Mouse (Mus musculus) telencephalon, adult 2 months (tissue): ENCODE measurements around the gene Myo16.

Source experiments
- DNase-seq: peaks from one replicate; pipeline ENCODE4 v3.0.0-alpha.2; 2011; ENCODE audit warnings: low read depth, low spot score

Myo16 gene

GRCm38 (mm10) chr8:10303992-10304391 lies 150.3 kb downstream of the Myo16 start:
- DNase-seq: no peak

GRCm38 (mm10) chr8:10304721-10305120 lies 151.0 kb downstream of the Myo16 start:
- no peak for DNase-seq

- DNase-seq: no peak
These were observed 153.6 kb downstream of the Myo16 start for GRCm38 (mm10) chr8:10307345-10307744.

DNA sequence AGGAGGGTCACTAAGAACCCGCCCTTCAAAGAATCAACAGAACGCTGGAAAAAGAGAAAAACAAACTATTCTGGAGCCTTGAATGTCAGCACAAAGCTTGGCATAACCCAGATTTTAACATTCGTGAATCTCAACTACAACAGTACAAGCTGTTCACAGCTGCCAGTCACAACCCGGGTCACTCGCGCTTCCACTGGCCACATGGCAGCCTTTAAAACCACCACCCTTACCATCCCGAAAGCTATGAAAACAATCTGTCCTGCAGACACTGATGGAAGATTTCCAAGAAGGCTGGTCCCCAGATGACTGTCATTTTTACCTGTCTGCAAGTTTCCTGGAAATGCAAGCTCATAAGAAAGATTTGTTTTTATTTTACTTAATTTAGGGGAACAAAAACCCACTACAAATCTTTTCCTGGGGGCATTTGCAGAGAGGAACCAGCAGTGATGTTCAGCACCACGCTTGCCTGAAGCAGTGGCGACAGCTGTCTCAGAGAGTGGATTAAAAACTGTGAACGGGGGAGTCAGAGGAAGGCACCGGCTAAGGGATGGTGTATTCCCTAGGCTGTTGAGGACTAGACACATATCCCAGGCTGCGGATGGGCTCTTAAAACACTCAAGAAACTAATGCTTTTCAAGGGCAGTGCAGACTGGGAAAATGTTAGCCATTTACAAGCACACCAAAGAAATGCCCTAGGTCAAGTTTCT lies 154.2 kb downstream of the Myo16 start:
- peak; percentile 26 for DNase-seq

DNA sequence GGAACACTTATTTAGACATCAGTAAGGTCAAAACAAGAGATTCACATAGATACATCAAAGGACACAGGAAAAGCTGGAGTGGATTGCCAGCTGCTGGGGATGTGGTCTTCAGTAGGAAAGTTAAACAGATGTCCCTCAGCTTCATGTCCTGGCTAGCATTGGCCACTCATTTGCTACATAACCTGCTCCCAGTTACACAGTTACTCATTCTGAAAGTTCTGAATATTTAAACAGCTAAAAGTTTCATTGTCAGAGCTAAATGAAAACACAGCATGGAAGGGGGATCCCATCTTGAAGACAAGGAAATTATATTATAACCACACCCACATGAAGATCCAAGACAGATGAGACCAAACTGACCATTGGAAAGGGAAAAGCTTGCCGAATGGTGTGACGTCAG lies 156.8 kb downstream of the Myo16 start:
- DNase-seq: no peak

DNA sequence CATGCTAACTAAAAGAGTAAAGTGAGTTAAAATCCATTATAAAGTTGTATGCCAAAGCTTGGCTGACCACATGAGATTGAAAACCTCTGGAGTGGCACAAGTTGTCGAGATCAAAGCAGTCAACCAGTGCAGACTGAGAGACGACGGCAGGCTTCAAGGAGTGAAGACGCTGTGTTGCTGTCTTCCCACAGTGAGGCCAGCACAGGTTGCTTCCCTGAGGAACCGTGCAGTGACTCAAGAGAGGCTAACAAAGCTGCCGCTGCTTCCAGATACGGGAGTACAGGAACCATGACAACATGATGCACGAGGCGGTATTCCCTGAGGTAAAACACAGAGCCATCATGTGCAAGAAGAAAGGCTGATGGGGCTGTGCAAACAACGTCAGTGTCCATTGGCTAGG lies 158.6 kb downstream of the Myo16 start:
- no peak for DNase-seq

- DNase-seq: peak; percentile 34
These were observed 162.5 kb downstream of the Myo16 start for GRCm38 (mm10) chr8:10316201-10316600.

DNA sequence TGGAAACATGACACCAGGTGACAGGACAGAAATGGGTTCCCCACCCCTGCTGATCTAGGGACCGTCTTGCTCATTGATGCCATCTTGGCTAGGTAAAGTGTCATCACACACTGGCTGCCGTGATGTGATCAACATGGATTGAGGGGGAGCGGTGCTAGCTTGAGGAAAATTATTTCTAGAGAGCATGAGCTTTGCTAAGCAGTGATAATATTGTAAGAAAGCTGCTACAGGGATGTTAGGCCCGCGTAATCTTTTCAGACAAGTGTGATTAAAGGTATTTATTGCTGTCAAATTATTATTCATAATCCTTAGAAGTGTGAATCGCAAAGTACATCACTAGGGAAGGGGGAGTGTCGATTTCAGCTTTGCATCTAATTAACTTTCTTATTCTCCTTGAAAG lies 164.4 kb downstream of the Myo16 start:
- DNase-seq: no peak

- no peak for DNase-seq
These were observed 196.7 kb downstream of the Myo16 start for GRCm38 (mm10) chr8:10350451-10350850.

GRCm38 (mm10) chr8:10358711-10359110 lies 205.0 kb downstream of the Myo16 start:
- DNase-seq: no peak

GRCm38 (mm10) chr8:10362949-10363348 lies 209.2 kb downstream of the Myo16 start:
- DNase-seq: no peak

GRCm38 (mm10) chr8:10363654-10364406 lies 210.1 kb downstream of the Myo16 start:
- DNase-seq: peak; percentile 34

DNA sequence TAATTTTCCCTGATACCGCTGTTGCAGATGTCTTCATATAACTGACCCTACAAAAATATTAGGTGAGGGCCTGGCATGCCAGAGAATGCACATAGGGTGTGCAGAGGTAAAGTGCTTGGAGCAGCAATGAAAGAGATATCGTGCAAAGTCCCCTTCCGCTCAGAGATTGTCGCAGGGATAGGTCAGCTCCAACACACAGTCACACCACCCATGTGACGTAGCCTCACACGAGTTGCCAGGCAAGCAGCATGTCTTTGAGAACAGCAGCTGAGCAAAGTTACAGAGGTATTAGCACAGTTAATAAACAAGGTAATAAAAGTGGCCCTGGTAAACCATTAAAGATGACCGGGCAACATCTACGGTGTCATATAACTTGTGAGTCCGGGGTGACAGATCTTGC lies 212.4 kb downstream of the Myo16 start:
- no peak for DNase-seq

GRCm38 (mm10) chr8:10372571-10372970 lies 218.9 kb downstream of the Myo16 start:
- no peak for DNase-seq

DNA sequence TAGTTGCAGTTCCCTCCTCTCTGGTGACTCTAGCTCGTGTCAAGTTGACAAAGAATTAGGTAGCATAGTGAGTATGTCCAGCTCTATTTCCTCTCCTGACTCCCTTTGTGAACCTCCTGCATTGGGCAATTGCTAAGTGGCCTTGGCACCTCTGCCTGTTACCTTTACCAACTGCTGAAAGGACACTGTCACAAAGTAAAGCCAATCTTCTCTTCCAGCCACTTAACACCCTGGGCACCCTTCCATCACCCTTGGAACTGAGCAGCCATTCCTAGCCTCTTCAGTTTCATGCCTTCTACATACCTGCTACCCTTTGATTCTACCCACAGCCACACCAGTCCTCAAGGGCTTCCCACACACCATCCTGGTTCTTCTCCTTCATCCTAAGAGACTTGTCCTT lies 233.4 kb downstream of the Myo16 start:
- DNase-seq: no peak

GRCm38 (mm10) chr8:10391096-10391683 lies 237.5 kb downstream of the Myo16 start:
- no peak for DNase-seq

GRCm38 (mm10) chr8:10391913-10392312 lies 238.2 kb downstream of the Myo16 start:
- DNase-seq: no peak

DNA sequence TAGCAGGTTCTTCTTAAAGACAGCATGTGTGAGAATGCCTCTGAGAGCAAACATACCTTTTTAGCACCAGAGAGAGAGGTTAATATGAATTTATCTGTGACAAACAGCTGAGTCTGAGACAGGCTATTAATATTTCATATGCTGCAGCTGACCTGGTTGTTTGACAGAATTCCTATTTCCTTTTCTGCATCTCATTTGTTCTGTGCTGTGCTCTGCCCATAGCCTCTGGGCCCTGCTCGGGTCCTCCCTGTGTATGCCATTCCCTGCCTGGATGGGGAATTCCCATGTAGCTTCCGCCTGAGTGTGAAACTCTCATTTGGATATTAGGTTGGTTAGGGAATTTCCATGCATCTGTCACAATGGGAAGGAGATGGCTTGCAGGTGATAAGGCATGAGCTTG lies 240.8 kb downstream of the Myo16 start:
- no peak for DNase-seq

DNA sequence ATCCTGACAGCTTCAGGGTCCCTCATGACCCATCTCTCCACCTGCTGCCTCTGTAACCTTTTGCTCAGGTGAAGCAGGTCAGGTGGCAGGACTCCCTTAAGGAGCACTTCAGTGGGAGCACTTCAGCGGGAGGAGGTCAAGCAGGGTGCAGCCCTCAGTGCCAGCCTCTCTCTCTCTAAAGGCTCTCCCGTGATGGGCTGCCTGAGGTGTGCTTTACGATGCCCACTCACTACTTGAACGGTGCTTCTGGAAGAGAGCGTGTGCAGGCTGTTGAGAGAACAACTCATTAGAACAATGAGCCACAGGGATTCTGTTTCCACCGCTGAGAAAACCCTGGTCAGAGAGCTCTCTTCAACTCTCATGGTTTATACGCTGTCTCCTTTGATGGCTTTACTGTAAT lies 241.4 kb downstream of the Myo16 start:
- no peak for DNase-seq

DNA sequence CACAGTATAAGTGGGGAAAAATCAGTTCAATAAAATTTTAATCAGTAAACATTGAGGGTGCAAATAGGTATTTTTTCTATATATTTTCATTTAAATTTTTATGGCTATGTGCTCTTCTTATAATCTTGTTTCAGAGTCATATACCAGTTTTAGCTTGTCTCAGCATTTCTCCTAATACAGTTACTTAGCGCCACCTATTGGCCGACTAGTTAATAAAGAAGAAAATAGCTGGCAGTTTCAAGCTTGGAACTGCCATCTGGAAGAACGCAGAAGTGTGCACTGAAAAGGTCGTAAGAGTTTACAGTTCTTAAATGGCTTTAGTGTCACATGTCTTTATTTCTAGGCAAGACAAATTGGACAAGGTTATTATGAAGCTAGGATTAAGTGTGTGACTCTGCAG lies 248.9 kb downstream of the Myo16 start:
- DNase-seq: peak; percentile 59

DNA sequence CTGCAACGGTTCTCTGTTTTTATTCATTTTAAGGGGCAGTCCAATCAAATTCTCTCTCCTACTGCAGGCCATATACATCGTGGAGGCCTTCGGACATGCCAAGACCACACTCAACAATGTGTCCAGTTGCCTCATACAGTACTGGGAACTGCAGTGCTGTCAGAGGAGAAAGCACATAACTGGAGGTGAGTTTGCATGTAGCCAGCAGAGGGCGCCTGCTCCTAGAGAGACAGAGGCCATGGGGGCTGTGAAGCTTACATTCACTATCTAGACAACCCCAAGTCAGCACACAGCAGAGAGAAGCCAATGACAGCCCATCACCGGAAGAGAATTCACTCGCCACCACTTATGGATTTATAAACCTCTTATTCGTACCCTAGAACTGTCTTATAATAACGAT lies 251.8 kb downstream of the Myo16 start:
- peak; percentile 16 for DNase-seq

- no peak for DNase-seq
These were observed 255.3 kb downstream of the Myo16 start for GRCm38 (mm10) chr8:10409043-10409442.

- DNase-seq: peak; percentile 10
These were observed 257.8 kb downstream of the Myo16 start for GRCm38 (mm10) chr8:10411511-10411910.
